Mouse (Mus musculus) lung, postnatal 0 days (tissue): ENCODE measurements around the gene Chrna1. TPM values are rescaled to one million over a fixed set of nuclear protein-coding genes. Genes with fewer than 3 reads are reported as not detected.
A peak's percentile ranks its signal among the peaks of the same experiment; 100 is the strongest.
"Not testable (repeated sequence)": the region's sequence is repeated elsewhere in the genome, so short reads cannot be mapped to it uniquely, and the experiment has no call there.

Source experiments
- ATAC-seq: fragments of 200-750 bp; cut with Nextera tagmentation; 2 replicates; pipeline ENCODE4 v1.8.0; 2017; ENCODE audit warnings: moderate library complexity
- DNase-seq: peaks from one replicate; pipeline ENCODE4 v3.0.0-alpha.2; 2016; ENCODE audit warnings: low spot score
- H3K27ac ChIP-seq: fragments of 300-500 bp; sonication (generic); 2 replicates; pipeline ENCODE4 v1.5.1; 2014; ENCODE audit warnings: antibody characterized with exemption, mild to moderate bottlenecking, low read length, mixed read lengths
- H3K27me3 ChIP-seq: fragments of 300-500 bp; sonication (generic); replicated peaks from 2 replicates; pipeline ENCODE4 v1.6.1; 2014; ENCODE audit warnings: low read length, mixed read lengths; ENCODE audit not compliant: insufficient read depth
- H3K36me3 ChIP-seq: fragments of 300-500 bp; sonication (generic); 2 replicates; pipeline ENCODE4 v1.6.1; 2014; ENCODE audit warnings: low read length, mixed read lengths; ENCODE audit not compliant: insufficient read depth
- H3K4me1 ChIP-seq: fragments of 300-500 bp; sonication (generic); 2 replicates; pipeline ENCODE4 v1.6.1; 2014; ENCODE audit warnings: antibody characterized with exemption, low read depth, low read length, mixed read lengths; ENCODE audit not compliant: insufficient read depth
- H3K4me2 ChIP-seq: fragments of 300-500 bp; sonication (generic); replicated peaks from 2 replicates; pipeline ENCODE4 v1.6.1; 2014; ENCODE audit warnings: low read depth, mild to moderate bottlenecking, low read length, moderate library complexity, mixed read lengths
- H3K4me3 ChIP-seq: fragments of 300-500 bp; sonication (generic); 2 replicates; pipeline ENCODE4 v1.5.1; 2014; ENCODE audit warnings: low read depth, low read length
- H3K9ac ChIP-seq: fragments of 300-500 bp; sonication (generic); replicated peaks from 2 replicates; pipeline ENCODE4 v1.6.1; 2014; ENCODE audit warnings: low read depth, mild to moderate bottlenecking
- H3K9me3 ChIP-seq: fragments of 300-500 bp; sonication (generic); 2 replicates; pipeline ENCODE4 v1.6.1; 2016; ENCODE audit warnings: low read length, mixed read lengths
- CTCF ChIP-seq: IDR thresholded peaks from 2 replicates; pipeline ENCODE4 v1.5.1; 2016; ENCODE audit warnings: antibody characterized with exemption, mild to moderate bottlenecking
- EP300 ChIP-seq: IDR thresholded peaks from 2 replicates; pipeline ENCODE4 v1.6.1; 2016; ENCODE audit warnings: antibody characterized with exemption, mild to moderate bottlenecking, control low read depth
- WGBS: fragments of 180-500 bp; shearing (Covaris S2); extraction: QIAGEN DNeasy Blood & Tissue Kit; methylation state at CpG from one replicate; pipeline ENCODE4 v1.1.7; 2014; 5-methylcytosine and 5-hydroxymethylcytosine counted together
- polyA plus RNA-seq: library from polyadenylated mRNA; unstranded; fragments of >200 nt; fragmentation: Nextera tagmentation; extraction: Ambion mirVana; gene quantifications from 2 replicates; pipeline ENCODE4 v1.2.1, GENCODE M21; 2015

Chrna1 gene
- polyA plus RNA-seq, 1 experiment from 2014 or later, result 0.12 TPM

DNA sequence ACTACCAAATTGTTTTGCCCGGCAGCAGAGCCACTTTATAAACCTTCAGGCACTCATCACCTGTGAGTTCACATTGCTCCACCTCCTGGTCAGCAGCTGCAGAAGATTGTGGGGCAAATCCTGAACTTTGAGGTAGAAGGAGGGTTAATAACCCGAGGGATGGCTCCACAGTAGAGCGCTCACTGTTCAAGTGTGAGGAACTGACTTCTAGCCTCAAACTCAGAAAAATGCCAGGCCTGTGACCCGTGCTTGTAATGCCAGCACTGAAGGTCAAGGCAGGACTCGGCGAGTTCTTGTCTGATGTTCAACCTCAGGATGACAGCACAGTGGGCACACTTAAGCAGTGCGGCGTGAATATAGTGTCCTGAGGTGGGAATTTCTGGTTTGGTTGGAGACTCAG lies 22.2 kb downstream of the Chrna1 start:
- no peak overlapping the region for H3K9ac ChIP-seq
- no peaks in the 10 kb centered on the region for H3K36me3 ChIP-seq
- 72% methylated on average over 8 of the region's 8 CpGs for WGBS
- TF ChIP-seq CTCF (peak; percentile 10; the same call in 1 of the 2 replicates), EP300 (no peak)
- H3K4me1 ChIP-seq, result no peaks in the 10 kb centered on the region
- H3K27me3 ChIP-seq, result no peaks in the 10 kb centered on the region
- H3K4me3 ChIP-seq, result no peak overlapping the region
- H3K9me3 ChIP-seq, result no peaks in the 10 kb centered on the region
- H3K27ac ChIP-seq, result no peak overlapping the region
- ATAC-seq (no peak), DNase-seq (no peak)
- no peak overlapping the region for H3K4me2 ChIP-seq

DNA sequence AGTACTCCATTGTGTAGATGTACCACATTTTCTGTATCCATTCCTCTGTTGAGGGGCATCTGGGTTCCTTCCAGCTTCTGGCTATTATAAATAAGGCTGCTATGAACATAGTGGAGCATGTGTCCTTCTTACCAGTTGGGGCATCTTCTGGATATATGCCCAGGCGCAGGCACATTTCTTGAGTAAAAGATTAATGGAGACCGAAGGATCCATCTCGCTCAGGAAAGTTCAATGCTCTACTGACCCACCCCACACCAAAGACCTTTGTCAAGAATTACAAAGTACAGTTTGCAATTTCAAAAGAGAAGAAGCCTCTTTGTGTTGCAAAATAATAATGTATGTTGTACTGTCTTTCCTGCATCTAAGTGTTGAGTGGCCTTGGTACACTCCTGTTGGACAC lies 23.1 kb downstream of the Chrna1 start:
- WGBS, result 96% methylated on average over 3 of the region's 3 CpGs

DNA sequence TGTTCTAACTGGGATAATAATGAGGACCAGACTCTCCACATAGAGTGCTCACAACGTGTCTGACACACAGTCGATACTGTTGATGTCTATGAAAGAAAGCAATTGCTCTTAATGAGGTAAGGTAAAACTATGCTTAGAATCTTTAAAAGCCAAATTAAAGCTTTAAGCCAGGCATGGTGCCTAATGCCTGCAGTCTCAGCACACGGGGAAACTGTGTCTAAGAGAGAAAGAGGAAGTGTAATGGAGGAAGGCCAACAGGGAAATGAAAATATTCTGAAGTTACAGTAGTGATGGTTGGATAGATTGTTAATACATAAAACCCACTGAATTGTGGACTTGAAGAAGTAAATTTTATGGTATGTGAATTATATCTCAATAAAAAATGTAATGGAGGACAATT lies 25.7 kb downstream of the Chrna1 start:
- no peaks in the 10 kb centered on the region for H3K27me3 ChIP-seq
- WGBS, result 71% methylated on average over 3 of the region's 3 CpGs

More for the DNA sequence above, 23.1 kb downstream of the Chrna1 start:
- H3K36me3 ChIP-seq, H3K27me3 ChIP-seq, H3K9me3 ChIP-seq, H3K4me1 ChIP-seq, H3K4me3 ChIP-seq, DNase-seq, ATAC-seq, H3K4me2 ChIP-seq, H3K27ac ChIP-seq, H3K9ac ChIP-seq: not testable (repeated sequence)

DNA sequence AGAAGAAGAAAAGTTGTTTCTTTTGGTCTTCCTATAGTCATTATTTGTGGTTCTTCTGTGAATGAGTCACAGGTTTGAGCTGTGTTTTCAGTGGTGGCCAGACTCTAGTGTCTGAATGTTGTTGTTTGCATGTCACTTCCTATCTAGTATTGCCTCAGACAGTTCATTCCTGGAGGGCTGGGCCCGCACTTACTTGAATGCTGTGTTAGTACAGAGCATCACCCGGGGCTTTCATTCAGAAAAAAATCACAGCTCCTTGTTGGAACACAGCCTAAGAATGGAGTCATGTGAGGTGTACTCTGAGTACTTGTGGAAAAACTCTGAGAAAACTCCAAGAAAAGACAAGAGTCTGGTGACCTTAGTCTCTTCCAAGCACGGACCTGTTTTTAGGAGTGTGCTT lies 27.2 kb downstream of the Chrna1 start:
- Histone ChIP-seq H3K4me1 (no peaks in the 10 kb centered on the region), H3K27ac (no peak overlapping the region), H3K9ac (no peak overlapping the region), H3K36me3 (no peaks in the 10 kb centered on the region), H3K9me3 (no peaks in the 10 kb centered on the region), H3K4me2 (no peak overlapping the region), H3K27me3 (no peaks in the 10 kb centered on the region), H3K4me3 (no peak overlapping the region)
- DNase-seq (no peak), ATAC-seq (peak; percentile 55)
- WGBS, result 49% methylated on average over 3 of the region's 3 CpGs
- no peak for TF ChIP-seq CTCF
- no peak for TF ChIP-seq EP300

More for the DNA sequence above, 25.7 kb downstream of the Chrna1 start:
- no peak for ATAC-seq
- no peak overlapping the region for H3K4me2 ChIP-seq
- no peaks in the 10 kb centered on the region for H3K36me3 ChIP-seq
- no peak for TF ChIP-seq CTCF
- TF ChIP-seq EP300, result no peak
- H3K4me3 ChIP-seq, result no peak overlapping the region
- H3K9ac ChIP-seq, result no peak overlapping the region
- H3K9me3 ChIP-seq, result no peaks in the 10 kb centered on the region
- no peak for DNase-seq
- no peak overlapping the region for H3K27ac ChIP-seq
- H3K4me1 ChIP-seq, result no peaks in the 10 kb centered on the region

DNA sequence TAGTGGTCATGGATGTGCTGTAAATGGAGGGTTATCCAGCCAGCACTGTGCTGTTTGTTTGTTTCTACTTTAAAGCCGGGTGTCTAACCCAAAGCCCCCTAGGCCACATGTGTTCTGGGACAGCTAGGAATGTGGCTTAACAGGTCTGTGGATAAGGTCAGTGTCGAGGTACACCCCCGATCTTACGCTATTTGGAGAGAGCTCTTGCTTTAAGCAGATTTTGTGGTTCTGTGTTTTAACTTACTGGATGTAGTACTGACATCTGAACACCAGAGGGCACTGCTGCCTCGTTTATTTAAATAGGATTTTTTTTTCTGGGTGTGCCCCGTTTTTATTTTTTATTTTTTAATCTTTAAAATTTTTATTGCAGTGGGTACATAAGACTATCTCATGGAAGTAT lies 29.4 kb downstream of the Chrna1 start:
- 8% methylated on average over 6 of the region's 6 CpGs for WGBS
- H3K4me1 ChIP-seq, result no peaks in the 10 kb centered on the region
- no peaks in the 10 kb centered on the region for H3K36me3 ChIP-seq
- no peak overlapping the region for H3K4me3 ChIP-seq
- H3K27me3 ChIP-seq, result no peaks in the 10 kb centered on the region
- ATAC-seq, result no peak
- no peak overlapping the region for H3K9ac ChIP-seq
- peak; percentile 81 for DNase-seq
- no peaks in the 10 kb centered on the region for H3K9me3 ChIP-seq
- H3K27ac ChIP-seq, result no peak overlapping the region
- TF ChIP-seq EP300 (no peak), CTCF (peak; percentile 74)
- H3K4me2 ChIP-seq, result no peak overlapping the region

- TF ChIP-seq EP300 (no peak), CTCF (no peak)
- H3K9ac ChIP-seq, result no peak overlapping the region
- no peak overlapping the region for H3K4me2 ChIP-seq
- H3K36me3 ChIP-seq, result no peaks in the 10 kb centered on the region
- 55% methylated on average over 2 of the region's 2 CpGs for WGBS
- ATAC-seq (peak; percentile 30; the same call in 1 of the 2 replicates), DNase-seq (no peak)
- H3K9me3 ChIP-seq, result no peaks in the 10 kb centered on the region
- H3K27me3 ChIP-seq, result no peaks in the 10 kb centered on the region
- H3K27ac ChIP-seq, result no peak overlapping the region
- H3K4me1 ChIP-seq, result no peaks in the 10 kb centered on the region
- H3K4me3 ChIP-seq, result no peak overlapping the region
Measured at GRCm38 (mm10) chr2:73548542-73548941, 31.6 kb downstream of the Chrna1 start.

GRCm38 (mm10) chr2:73547256-73547655 lies 32.9 kb downstream of the Chrna1 start:
- Histone ChIP-seq H3K4me1 (no peaks in the 10 kb centered on the region), H3K27me3 (no peaks in the 10 kb centered on the region), H3K9ac (no peak overlapping the region), H3K9me3 (no peaks in the 10 kb centered on the region), H3K4me2 (no peak overlapping the region), H3K27ac (no peak overlapping the region), H3K36me3 (no peaks in the 10 kb centered on the region), H3K4me3 (no peak overlapping the region)
- 63% methylated on average over 4 of the region's 4 CpGs for WGBS
- TF ChIP-seq EP300 (no peak), CTCF (no peak)
- DNase-seq (no peak), ATAC-seq (no peak)
